Mouse (Mus musculus) hindbrain, embryonic 11.5 days (tissue): ENCODE results near the gene Draxin. TPM values are rescaled to one million over a fixed set of nuclear protein-coding genes. Genes with fewer than 3 reads are reported as not detected.
"Not testable (repeated sequence)": the region's sequence is repeated elsewhere in the genome, so short reads cannot be mapped to it uniquely, and the experiment has no call there.

ENCODE experiments used
- ATAC-seq: fragments of 200-750 bp; cut with Nextera tagmentation; 2 replicates; pipeline ENCODE4 v1.8.0; 2017; ENCODE audit warnings: mild to moderate bottlenecking, moderate TSS enrichment, moderate library complexity; ENCODE audit not compliant: low FRiP score
- DNase-seq: peaks from one replicate; pipeline ENCODE4 v3.0.0-alpha.2; 2015; ENCODE audit warnings: low spot score
- H3K27ac ChIP-seq: fragments of 300-500 bp; sonication (generic); 2 replicates; pipeline ENCODE4 v1.5.1; 2014; ENCODE audit warnings: mild to moderate bottlenecking, low read depth, low read length
- H3K27me3 ChIP-seq: fragments of 300-500 bp; sonication (generic); 2 replicates; pipeline ENCODE4 v1.6.1; 2014; ENCODE audit warnings: mild to moderate bottlenecking, low read length, moderate library complexity, mixed read lengths; ENCODE audit not compliant: control insufficient read depth, insufficient read depth
- H3K36me3 ChIP-seq: fragments of 300-500 bp; sonication (generic); 2 replicates; pipeline ENCODE4 v1.6.1; 2014; ENCODE audit warnings: mild to moderate bottlenecking, low read length, moderate library complexity, mixed read lengths; ENCODE audit not compliant: control insufficient read depth, insufficient read depth
- H3K4me1 ChIP-seq: fragments of 300-500 bp; sonication (generic); replicated peaks from 2 replicates; pipeline ENCODE4 v1.6.1; 2014; ENCODE audit warnings: low read length, mixed read lengths; ENCODE audit not compliant: control insufficient read depth, insufficient read depth
- H3K4me2 ChIP-seq: fragments of 300-500 bp; sonication (generic); replicated peaks from 2 replicates; pipeline ENCODE4 v1.6.1; 2014; ENCODE audit warnings: mild to moderate bottlenecking, low read depth, low read length
- H3K4me3 ChIP-seq: fragments of 300-500 bp; sonication (generic); 2 replicates; pipeline ENCODE4 v1.5.1; 2014; ENCODE audit warnings: low read depth, low read length
- H3K9ac ChIP-seq: fragments of 300-500 bp; sonication (generic); 2 replicates; pipeline ENCODE4 v1.6.1; 2014; ENCODE audit warnings: low read depth, low read length
- H3K9me3 ChIP-seq: fragments of 300-500 bp; sonication (generic); 2 replicates; pipeline ENCODE4 v1.6.1; 2016; ENCODE audit warnings: low read length; ENCODE audit not compliant: control insufficient read depth
- WGBS: fragments of 180-500 bp; shearing (Covaris S2); extraction: QIAGEN DNeasy Blood & Tissue Kit; methylation state at CpG from one replicate; pipeline ENCODE4 v1.1.7; 2014; 5-methylcytosine and 5-hydroxymethylcytosine counted together
- polyA plus RNA-seq: library from polyadenylated mRNA; unstranded; fragments of >200 nt; fragmentation: Nextera tagmentation; extraction: Ambion mirVana; gene quantifications from 2 replicates; pipeline ENCODE4 v1.2.1, GENCODE M21; 2014

Draxin gene
- polyA plus RNA-seq, 1 experiment from 2014 or later = 13.8 TPM

GRCm38 (mm10) chr4:148128672-148129071 lies 1.8 kb downstream of the Draxin start:
- Histone ChIP-seq H3K27me3 (no peaks in the 10 kb centered on the region; the same call in 1 of the 2 replicates), H3K36me3 (no peaks in the 10 kb centered on the region), H3K9me3 (no peaks in the 10 kb centered on the region), H3K4me2 (peak overlapping the region; percentile 88), H3K4me3 (peak overlapping the region; percentile 70), H3K4me1 (peaks cover 3% of the 10 kb centered on the region; the same call in 1 of the 2 replicates), H3K9ac (peak overlapping the region; percentile 96), H3K27ac (peak overlapping the region; percentile 99; the same call in 1 of the 2 replicates)
- 77% methylated on average over 2 of the region's 2 CpGs for WGBS
- DNase-seq (no peak), ATAC-seq (no peak)

GRCm38 (mm10) chr4:148128241-148128640 lies 2.3 kb downstream of the Draxin start:
- Histone ChIP-seq H3K4me3 (peak overlapping the region; percentile 70), H3K27ac (peak overlapping the region; percentile 99; the same call in 1 of the 2 replicates), H3K4me1 (peaks cover 3% of the 10 kb centered on the region; the same call in 1 of the 2 replicates), H3K4me2 (peak overlapping the region; percentile 88), H3K36me3 (no peaks in the 10 kb centered on the region), H3K27me3 (no peaks in the 10 kb centered on the region; the same call in 1 of the 2 replicates), H3K9me3 (no peaks in the 10 kb centered on the region), H3K9ac (peak overlapping the region; percentile 21; the same call in 1 of the 2 replicates)
- no peak for ATAC-seq
- WGBS = 50% methylated on average over 1 of the region's 1 CpGs
- no peak for DNase-seq

GRCm38 (mm10) chr4:148122694-148123066 lies 7.8 kb downstream of the Draxin start:
- H3K4me1 ChIP-seq = no peaks in the 10 kb centered on the region; the same call in none of the 2 replicates
- no peak overlapping the region for H3K9ac ChIP-seq
- DNase-seq (no peak), ATAC-seq (peak; percentile 4; the same call in 1 of the 2 replicates)
- 82% methylated on average over 3 of the region's 3 CpGs for WGBS
- no peaks in the 10 kb centered on the region for H3K27me3 ChIP-seq
- no peak overlapping the region for H3K4me2 ChIP-seq
- no peaks in the 10 kb centered on the region for H3K36me3 ChIP-seq
- H3K27ac ChIP-seq = peak overlapping the region; percentile 33; the same call in 1 of the 2 replicates
- no peak overlapping the region for H3K4me3 ChIP-seq
- no peaks in the 10 kb centered on the region for H3K9me3 ChIP-seq

- peak overlapping the region; percentile 33; the same call in 1 of the 2 replicates for H3K27ac ChIP-seq
- WGBS = 5% methylated on average over 6 of the region's 6 CpGs
- no peak overlapping the region for H3K4me3 ChIP-seq
- ATAC-seq (peak; percentile 88), DNase-seq (peak; percentile 48)
- H3K4me1 ChIP-seq = no peaks in the 10 kb centered on the region; the same call in none of the 2 replicates
- H3K9ac ChIP-seq = no peak overlapping the region
- no peak overlapping the region for H3K4me2 ChIP-seq
- H3K27me3 ChIP-seq = no peaks in the 10 kb centered on the region
- no peaks in the 10 kb centered on the region for H3K36me3 ChIP-seq
- no peaks in the 10 kb centered on the region for H3K9me3 ChIP-seq
Measured at GRCm38 (mm10) chr4:148121982-148122693, 8.4 kb downstream of the Draxin start.

GRCm38 (mm10) chr4:148121362-148121761 lies 9.1 kb downstream of the Draxin start:
- Histone ChIP-seq H3K27ac (no peak overlapping the region), H3K4me3 (no peak overlapping the region), H3K36me3 (no peaks in the 10 kb centered on the region), H3K9ac (no peak overlapping the region), H3K4me2 (no peak overlapping the region), H3K4me1 (no peaks in the 10 kb centered on the region; the same call in 1 of the 2 replicates), H3K27me3 (no peaks in the 10 kb centered on the region), H3K9me3 (no peaks in the 10 kb centered on the region)
- no peak for DNase-seq
- no peak for ATAC-seq
- 89% methylated on average over 4 of the region's 4 CpGs for WGBS

GRCm38 (mm10) chr4:148120555-148120954 lies 9.9 kb downstream of the Draxin start:
- H3K27me3 ChIP-seq = no peaks in the 10 kb centered on the region
- H3K9ac ChIP-seq = no peak overlapping the region
- no peak for ATAC-seq
- peaks cover 1% of the 10 kb centered on the region; the same call in 1 of the 2 replicates for H3K4me1 ChIP-seq
- no peak overlapping the region for H3K4me3 ChIP-seq
- H3K4me2 ChIP-seq = no peak overlapping the region
- H3K9me3 ChIP-seq = no peaks in the 10 kb centered on the region
- no peak for DNase-seq
- WGBS = 83% methylated on average over 9 of the region's 9 CpGs
- H3K36me3 ChIP-seq = no peaks in the 10 kb centered on the region
- H3K27ac ChIP-seq = no peak overlapping the region

GRCm38 (mm10) chr4:148119578-148119977 lies 10.9 kb downstream of the Draxin start:
- H3K36me3 ChIP-seq, H3K9ac ChIP-seq, H3K9me3 ChIP-seq, ATAC-seq, H3K4me1 ChIP-seq, H3K4me3 ChIP-seq, H3K27me3 ChIP-seq, DNase-seq, H3K4me2 ChIP-seq, H3K27ac ChIP-seq: not testable (repeated sequence)
- 89% methylated on average over 9 of the region's 9 CpGs for WGBS

GRCm38 (mm10) chr4:148117392-148117791 lies 13.1 kb downstream of the Draxin start:
- Histone ChIP-seq H3K4me3 (no peak overlapping the region), H3K4me1 (peaks cover 8% of the 10 kb centered on the region), H3K27me3 (0 out of 2 replicates have a peak, but pooled peaks cover 3% of the 10 kb centered on the region), H3K27ac (no peak overlapping the region), H3K9ac (no peak overlapping the region), H3K4me2 (no peak overlapping the region), H3K9me3 (no peaks in the 10 kb centered on the region), H3K36me3 (peaks cover 2% of the 10 kb centered on the region; the same call in 1 of the 2 replicates)
- WGBS = 78% methylated on average over 4 of the region's 4 CpGs
- ATAC-seq = no peak
- no peak for DNase-seq

- H3K27me3 ChIP-seq = 0 out of 2 replicates have a peak, but pooled peaks cover 3% of the 10 kb centered on the region
- no peak overlapping the region for H3K4me3 ChIP-seq
- no peak overlapping the region for H3K4me2 ChIP-seq
- peaks cover 2% of the 10 kb centered on the region; the same call in 1 of the 2 replicates for H3K36me3 ChIP-seq
- 79% methylated on average over 4 of the region's 4 CpGs for WGBS
- H3K27ac ChIP-seq = no peak overlapping the region
- peak; percentile 38 for DNase-seq
- H3K4me1 ChIP-seq = peaks cover 8% of the 10 kb centered on the region
- no peaks in the 10 kb centered on the region for H3K9me3 ChIP-seq
- no peak for ATAC-seq
- H3K9ac ChIP-seq = no peak overlapping the region
Measured at GRCm38 (mm10) chr4:148116657-148117056, 13.8 kb downstream of the Draxin start.
